Mouse (Mus musculus): ENCODE measurements around the gene Adipoq. TPM values are rescaled to one million over a fixed set of nuclear protein-coding genes. Genes with fewer than 3 reads are reported as not detected.

The Adipoq gene
- polyA plus RNA-seq, 1 experiment from 2014 or later, result 0.21 TPM

DNA sequence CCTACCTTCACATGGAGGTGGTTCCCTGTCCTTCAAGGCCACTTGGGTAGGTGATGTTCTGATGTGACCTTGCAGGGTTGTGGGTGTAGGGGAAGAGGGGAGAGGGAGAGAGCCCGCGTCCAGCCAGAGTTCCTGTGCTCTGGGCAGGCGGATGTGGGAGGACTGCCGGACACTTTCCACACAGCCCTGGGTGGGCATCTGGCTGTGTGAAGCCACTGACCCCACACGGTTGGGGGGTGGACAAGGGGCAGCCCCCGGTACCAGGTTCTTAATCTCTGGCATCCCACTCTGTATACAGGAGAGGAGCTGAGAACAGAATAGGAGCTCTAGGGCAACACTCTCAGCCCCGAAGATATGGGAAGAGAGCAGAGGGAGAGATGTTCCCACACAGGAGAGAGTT, 12.0 kb downstream of the Adipoq start:
- Histone ChIP-seq H3K27ac (ENCODE audit: low read length) (no peak overlapping the region), H3K36me3 (ENCODE audit: insufficient read depth, low read length) (no peaks in the 10 kb centered on the region), H3K4me1 (ENCODE audit: insufficient read depth, low read length) (no peaks in the 10 kb centered on the region), H3K4me3 (ENCODE audit: low read length) (no peak overlapping the region), H3K9me3 (ENCODE audit: low read length) (no peaks in the 10 kb centered on the region), H3K27me3 (ENCODE audit: insufficient read depth, low read length) (no peaks in the 10 kb centered on the region), H3K4me2 (replicated peaks; ENCODE audit: low read depth, low read length) (no peak overlapping the region), H3K9ac (replicated peaks; ENCODE audit: low read length) (no peak overlapping the region)
- ATAC-seq (ENCODE audit: low FRiP score, low TSS enrichment), result no peak
- WGBS, result 81% methylated on average over 7 of the region's 7 CpGs

DNA sequence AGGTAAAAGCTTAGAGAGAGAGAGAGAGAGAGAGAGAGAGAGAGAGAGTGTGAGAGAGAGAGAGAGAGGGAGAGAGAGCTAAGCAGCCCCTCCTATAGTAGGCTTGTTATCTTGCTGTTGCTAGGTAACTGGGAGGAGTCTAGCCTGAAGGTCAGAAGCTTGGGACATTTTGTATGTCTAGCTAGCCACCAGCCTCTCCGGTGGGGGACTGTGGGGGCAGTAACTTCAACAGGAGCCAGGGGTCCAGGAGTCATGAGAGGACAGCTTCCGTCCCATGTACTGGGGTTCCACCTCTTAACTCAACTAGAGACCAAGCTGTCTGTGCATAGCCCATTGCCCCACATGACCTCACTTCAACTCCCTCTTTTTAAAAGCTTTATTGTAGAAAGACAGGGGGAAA, 12.6 kb downstream of the Adipoq start:
- no peaks in the 10 kb centered on the region for H3K36me3 ChIP-seq (ENCODE audit: insufficient read depth, low read length)

DNA sequence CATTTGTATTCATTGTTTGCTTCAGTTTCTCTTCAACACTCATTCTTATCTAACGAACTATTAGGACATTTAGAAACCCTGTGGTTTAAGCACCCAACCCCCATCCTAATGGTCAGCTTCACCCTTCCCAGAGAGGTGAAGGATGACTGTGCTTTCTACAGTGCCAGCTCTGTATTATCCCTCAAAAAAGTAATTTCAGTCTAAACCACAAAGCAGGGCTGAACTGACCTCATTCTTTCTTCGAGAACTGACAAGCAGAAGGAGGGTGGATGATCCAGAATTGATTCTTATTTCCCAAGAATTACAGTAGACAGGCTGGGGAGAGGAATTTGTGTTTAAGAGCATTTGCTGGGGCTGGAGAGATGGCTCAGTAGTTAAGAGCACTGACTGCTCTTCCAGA, 13.4 kb downstream of the Adipoq start:
- H3K36me3 ChIP-seq (ENCODE audit: insufficient read depth, low read length), result no peaks in the 10 kb centered on the region
- WGBS, result 68% methylated on average over 2 of the region's 2 CpGs
- no peak overlapping the region for H3K4me2 ChIP-seq (replicated peaks; ENCODE audit: low read depth, low read length)
- no peaks in the 10 kb centered on the region for H3K4me1 ChIP-seq (ENCODE audit: insufficient read depth, low read length)
- H3K9me3 ChIP-seq (ENCODE audit: low read length), result no peaks in the 10 kb centered on the region
- H3K9ac ChIP-seq (replicated peaks; ENCODE audit: low read length), result no peak overlapping the region
- H3K27ac ChIP-seq (ENCODE audit: low read length), result no peak overlapping the region
- no peak for ATAC-seq (ENCODE audit: low FRiP score, low TSS enrichment)
- no peaks in the 10 kb centered on the region for H3K27me3 ChIP-seq (ENCODE audit: insufficient read depth, low read length)
- no peak overlapping the region for H3K4me3 ChIP-seq (ENCODE audit: low read length)

More for the DNA sequence above, 12.6 kb downstream of the Adipoq start:
- no peak for ATAC-seq (ENCODE audit: low FRiP score, low TSS enrichment)
- WGBS, result 37% methylated on average over 2 of the region's 2 CpGs
- Histone ChIP-seq H3K4me3 (ENCODE audit: low read length) (no peak overlapping the region), H3K4me2 (replicated peaks; ENCODE audit: low read depth, low read length) (no peak overlapping the region), H3K27me3 (ENCODE audit: insufficient read depth, low read length) (no peaks in the 10 kb centered on the region), H3K27ac (ENCODE audit: low read length) (no peak overlapping the region), H3K9ac (replicated peaks; ENCODE audit: low read length) (no peak overlapping the region), H3K9me3 (ENCODE audit: low read length) (no peaks in the 10 kb centered on the region), H3K4me1 (ENCODE audit: insufficient read depth, low read length) (no peaks in the 10 kb centered on the region)

DNA sequence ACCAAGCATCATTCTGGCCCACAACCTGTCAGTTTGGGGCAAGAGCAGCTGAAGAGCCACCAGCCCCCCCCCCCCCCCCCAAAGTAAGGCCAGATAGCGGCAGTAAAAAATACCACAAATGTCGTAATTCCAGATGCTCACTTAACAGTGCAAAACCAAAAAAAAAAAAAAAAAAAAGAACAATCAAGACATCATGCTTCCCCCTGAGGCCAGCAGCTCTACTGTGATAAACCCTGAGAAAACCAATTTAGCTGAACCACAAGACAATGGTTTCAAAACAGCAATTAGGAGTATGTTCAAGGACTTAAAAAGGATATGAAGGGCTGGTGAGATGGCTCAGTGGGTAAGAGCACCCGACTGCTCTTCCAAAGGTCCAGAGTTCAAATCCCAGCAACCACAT, 15.8 kb downstream of the Adipoq start:
- Histone ChIP-seq H3K36me3 (ENCODE audit: insufficient read depth, low read length) (no peaks in the 10 kb centered on the region), H3K9ac (replicated peaks; ENCODE audit: low read length) (no peak overlapping the region), H3K27ac (ENCODE audit: low read length) (no peak overlapping the region), H3K4me1 (ENCODE audit: insufficient read depth, low read length) (no peaks in the 10 kb centered on the region), H3K4me3 (ENCODE audit: low read length) (no peak overlapping the region), H3K27me3 (ENCODE audit: insufficient read depth, low read length) (no peaks in the 10 kb centered on the region), H3K9me3 (ENCODE audit: low read length) (no peaks in the 10 kb centered on the region), H3K4me2 (replicated peaks; ENCODE audit: low read depth, low read length) (no peak overlapping the region)
- 85% methylated on average over 3 of the region's 3 CpGs for WGBS
- ATAC-seq (ENCODE audit: low FRiP score, low TSS enrichment), result no peak

DNA sequence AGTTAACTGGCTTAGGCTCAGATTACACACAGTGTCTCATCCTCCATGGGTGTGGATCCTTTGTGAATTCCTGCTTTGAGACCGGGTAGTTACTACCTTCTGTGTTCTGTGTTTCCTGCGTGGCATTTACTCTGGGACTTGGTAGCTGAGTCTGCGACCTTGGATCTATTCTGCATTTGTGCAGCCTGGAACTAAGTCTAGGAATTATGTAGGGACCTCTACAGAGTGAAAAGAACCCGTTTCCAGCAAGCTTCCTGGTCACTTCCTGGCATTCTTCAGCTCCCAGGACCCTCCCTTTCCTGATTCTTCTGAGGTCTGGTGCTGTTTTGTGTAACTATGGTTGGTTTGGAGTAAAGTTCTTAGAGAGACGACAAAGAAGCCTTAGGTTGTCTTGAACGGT, 18.1 kb downstream of the Adipoq start:
- no peak overlapping the region for H3K27ac ChIP-seq (ENCODE audit: low read length)
- H3K9me3 ChIP-seq (ENCODE audit: low read length), result no peaks in the 10 kb centered on the region
- no peaks in the 10 kb centered on the region for H3K36me3 ChIP-seq (ENCODE audit: insufficient read depth, low read length)
- H3K4me3 ChIP-seq (ENCODE audit: low read length), result no peak overlapping the region
- ATAC-seq (ENCODE audit: low FRiP score, low TSS enrichment), result no peak
- no peaks in the 10 kb centered on the region for H3K27me3 ChIP-seq (ENCODE audit: insufficient read depth, low read length)
- no peak overlapping the region for H3K9ac ChIP-seq (replicated peaks; ENCODE audit: low read length)
- no peaks in the 10 kb centered on the region for H3K4me1 ChIP-seq (ENCODE audit: insufficient read depth, low read length)
- H3K4me2 ChIP-seq (replicated peaks; ENCODE audit: low read depth, low read length), result no peak overlapping the region
- WGBS, result 67% methylated on average over 6 of the region's 6 CpGs

DNA sequence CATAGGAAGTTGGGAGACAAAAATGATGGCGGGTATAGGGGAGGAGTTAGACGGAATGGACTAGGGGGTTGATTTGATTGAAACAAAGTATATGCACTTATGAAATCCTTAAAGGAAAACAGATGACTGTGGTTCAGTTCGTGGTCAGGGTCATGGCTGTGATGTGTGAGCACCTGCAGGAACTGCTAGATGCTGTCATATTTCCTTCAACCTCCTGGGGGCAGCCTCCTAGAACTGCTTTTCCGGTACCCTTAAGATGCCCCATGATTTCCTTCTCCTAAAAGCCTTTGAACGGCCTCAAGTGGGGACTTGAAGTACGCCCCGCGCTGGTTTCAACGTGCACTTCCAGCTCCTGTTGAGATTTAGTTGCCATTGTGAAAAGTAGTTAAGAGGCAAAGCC, 19.1 kb downstream of the Adipoq start:
- H3K36me3 ChIP-seq (ENCODE audit: insufficient read depth, low read length), result no peaks in the 10 kb centered on the region
- H3K9ac ChIP-seq (replicated peaks; ENCODE audit: low read length), result no peak overlapping the region
- H3K27ac ChIP-seq (ENCODE audit: low read length), result no peak overlapping the region
- H3K9me3 ChIP-seq (ENCODE audit: low read length), result no peaks in the 10 kb centered on the region
- H3K4me3 ChIP-seq (ENCODE audit: low read length), result no peak overlapping the region
- 0 out of 2 replicates have a peak, but pooled peaks cover 4% of the 10 kb centered on the region for H3K4me1 ChIP-seq (ENCODE audit: insufficient read depth, low read length)
- no peaks in the 10 kb centered on the region for H3K27me3 ChIP-seq (ENCODE audit: insufficient read depth, low read length)
- no peak for ATAC-seq (ENCODE audit: low FRiP score, low TSS enrichment)
- no peak overlapping the region for H3K4me2 ChIP-seq (replicated peaks; ENCODE audit: low read depth, low read length)
- WGBS, result 80% methylated on average over 9 of the region's 9 CpGs

DNA sequence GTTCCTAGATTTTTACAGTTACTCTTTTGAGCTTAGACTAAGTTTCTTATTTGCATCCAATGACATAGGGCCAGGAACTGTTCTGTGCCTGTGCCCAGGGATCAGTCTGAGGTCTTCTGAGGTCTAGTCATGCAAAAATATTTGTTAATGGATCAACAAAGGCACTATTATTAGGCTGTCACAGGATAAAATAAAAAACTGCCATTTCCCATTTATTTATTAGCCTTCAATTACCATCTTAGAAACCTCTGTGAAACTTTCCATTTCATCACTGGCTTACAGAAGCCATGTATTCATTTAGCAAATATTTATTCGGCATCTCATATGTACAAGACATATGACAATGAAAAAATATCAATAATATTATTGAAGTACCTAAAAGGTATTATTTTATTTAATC, 20.3 kb downstream of the Adipoq start:
- ATAC-seq (ENCODE audit: low FRiP score, low TSS enrichment), result no peak
- Histone ChIP-seq H3K9me3 (ENCODE audit: low read length) (no peaks in the 10 kb centered on the region), H3K27me3 (ENCODE audit: insufficient read depth, low read length) (no peaks in the 10 kb centered on the region), H3K9ac (replicated peaks; ENCODE audit: low read length) (no peak overlapping the region), H3K27ac (ENCODE audit: low read length) (no peak overlapping the region), H3K36me3 (ENCODE audit: insufficient read depth, low read length) (no peaks in the 10 kb centered on the region), H3K4me2 (replicated peaks; ENCODE audit: low read depth, low read length) (no peak overlapping the region), H3K4me1 (ENCODE audit: insufficient read depth, low read length) (0 out of 2 replicates have a peak, but pooled peaks cover 4% of the 10 kb centered on the region), H3K4me3 (ENCODE audit: low read length) (no peak overlapping the region)
- WGBS, result 90% methylated on average over 1 of the region's 1 CpGs

DNA sequence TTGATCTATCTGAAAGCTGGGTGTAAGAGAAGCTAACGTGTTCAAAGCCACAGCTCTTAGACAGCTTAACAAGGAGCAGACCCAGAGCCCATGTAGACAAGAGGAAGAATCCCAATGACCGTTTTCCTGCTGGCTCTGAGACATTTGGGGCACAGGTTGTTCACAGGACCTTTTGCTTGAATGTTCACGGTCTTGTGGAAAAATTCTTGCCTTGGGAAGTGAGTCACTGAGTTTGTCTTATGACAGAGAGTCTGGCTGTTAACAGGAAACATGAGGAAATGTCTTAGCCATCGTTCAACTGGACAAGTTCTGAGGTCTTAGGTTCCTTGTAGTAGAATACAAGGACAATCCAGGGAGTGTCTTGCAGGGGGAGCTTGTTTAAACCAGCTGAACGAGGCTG, 20.7 kb downstream of the Adipoq start:
- Histone ChIP-seq H3K4me3 (ENCODE audit: low read length) (no peak overlapping the region), H3K9ac (replicated peaks; ENCODE audit: low read length) (no peak overlapping the region; the same call in 1 of the 2 replicates), H3K36me3 (ENCODE audit: insufficient read depth, low read length) (no peaks in the 10 kb centered on the region), H3K27me3 (ENCODE audit: insufficient read depth, low read length) (no peaks in the 10 kb centered on the region), H3K4me1 (ENCODE audit: insufficient read depth, low read length) (0 out of 2 replicates have a peak, but pooled peaks cover 4% of the 10 kb centered on the region), H3K9me3 (ENCODE audit: low read length) (no peaks in the 10 kb centered on the region), H3K4me2 (replicated peaks; ENCODE audit: low read depth, low read length) (no peak overlapping the region), H3K27ac (ENCODE audit: low read length) (no peak overlapping the region)
- WGBS, result 56% methylated on average over 5 of the region's 5 CpGs
- ATAC-seq (ENCODE audit: low FRiP score, low TSS enrichment), result no peak

DNA sequence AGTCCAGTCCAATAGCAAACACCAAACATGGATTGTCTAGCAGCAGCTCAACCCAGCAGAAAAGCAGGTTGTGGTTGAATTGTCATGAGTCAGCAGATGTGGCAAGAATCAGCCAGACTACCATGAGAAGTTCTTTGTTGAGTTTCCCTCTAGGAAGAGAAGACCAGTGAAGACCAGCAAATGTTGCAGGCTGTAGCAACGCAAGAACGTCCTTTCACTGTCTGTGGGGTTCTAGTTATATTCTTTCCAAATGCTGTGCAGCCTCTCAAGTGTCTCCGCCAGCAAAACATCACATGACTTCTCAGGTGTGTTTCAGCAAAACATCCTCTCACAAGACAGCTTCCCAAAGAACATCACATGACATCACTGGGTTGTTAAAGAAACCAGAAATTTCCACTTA, 24.5 kb downstream of the Adipoq start:
- WGBS, result 89% methylated on average over 3 of the region's 3 CpGs
- Histone ChIP-seq H3K36me3 (ENCODE audit: insufficient read depth, low read length) (no peaks in the 10 kb centered on the region), H3K9ac (replicated peaks; ENCODE audit: low read length) (no peak overlapping the region), H3K4me3 (ENCODE audit: low read length) (no peak overlapping the region), H3K4me1 (ENCODE audit: insufficient read depth, low read length) (0 out of 2 replicates have a peak, but pooled peaks cover 4% of the 10 kb centered on the region), H3K27me3 (ENCODE audit: insufficient read depth, low read length) (no peaks in the 10 kb centered on the region), H3K4me2 (replicated peaks; ENCODE audit: low read depth, low read length) (no peak overlapping the region), H3K9me3 (ENCODE audit: low read length) (0 out of 2 replicates have a peak, but pooled peaks cover 8% of the 10 kb centered on the region), H3K27ac (ENCODE audit: low read length) (no peak overlapping the region)
- ATAC-seq (ENCODE audit: low FRiP score, low TSS enrichment), result no peak

DNA sequence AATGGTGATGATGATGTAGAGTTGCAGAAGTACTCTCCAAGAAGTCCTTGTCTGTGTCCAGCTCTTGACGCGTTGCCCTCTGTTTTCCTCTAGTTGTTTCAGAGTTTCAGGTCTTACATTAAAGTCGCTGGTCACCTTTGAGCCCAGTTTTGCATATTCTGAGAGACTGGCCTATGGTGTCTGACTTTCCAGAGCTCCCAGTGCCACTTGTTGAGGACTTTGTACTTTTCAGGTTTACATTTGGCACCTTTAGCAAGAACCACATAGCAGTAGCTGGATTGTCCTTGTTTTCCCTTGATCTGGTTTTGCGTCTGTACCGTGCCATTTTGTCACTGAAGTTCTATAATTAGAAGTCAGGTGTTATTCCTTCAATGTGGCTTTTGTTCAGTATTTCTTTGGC, 27.6 kb downstream of the Adipoq start:
- no peak overlapping the region for H3K4me2 ChIP-seq (replicated peaks; ENCODE audit: low read depth, low read length)
- H3K27ac ChIP-seq (ENCODE audit: low read length), result no peak overlapping the region
- H3K9ac ChIP-seq (replicated peaks; ENCODE audit: low read length), result no peak overlapping the region
- 0 out of 2 replicates have a peak, but pooled peaks cover 4% of the 10 kb centered on the region for H3K4me1 ChIP-seq (ENCODE audit: insufficient read depth, low read length)
- no peaks in the 10 kb centered on the region for H3K36me3 ChIP-seq (ENCODE audit: insufficient read depth, low read length)
- 90% methylated on average over 5 of the region's 5 CpGs for WGBS
- no peaks in the 10 kb centered on the region for H3K27me3 ChIP-seq (ENCODE audit: insufficient read depth, low read length)
- ATAC-seq (ENCODE audit: low FRiP score, low TSS enrichment), result no peak
- 0 out of 2 replicates have a peak, but pooled peaks cover 8% of the 10 kb centered on the region for H3K9me3 ChIP-seq (ENCODE audit: low read length)
- no peak overlapping the region for H3K4me3 ChIP-seq (ENCODE audit: low read length)
